Mouse (Mus musculus): ENCODE measurements at regions not wholly inside any gene's neighbourhood (a gene's known extent, or its start where the extent isn't known, plus 50 kb on each side); places are given as distances from the start of the nearest gene placed in this dataset.

GRCm38 (mm10) chr12:82104211-82104610 lies 64.9 kb upstream of the Sipa1l1 start:
- in situ Hi-C loops (cut with MboI; ENCODE audit: low pct_unique_long_range_greater_than_20kb in 1 of 2, low sequenced_read_pairs in 2 of 2, unreplicated experiment in 1 of 2): no loop called here

- in situ Hi-C loops (cut with MboI; ENCODE audit: low pct_unique_long_range_greater_than_20kb in 1 of 2, low sequenced_read_pairs in 2 of 2, unreplicated experiment in 1 of 2): no loop called here
Measured at GRCm38 (mm10) chr12:82105184-82106031, 63.7 kb upstream of the Sipa1l1 start.

GRCm38 (mm10) chr12:82115766-82116165 lies 53.4 kb upstream of the Sipa1l1 start:
- in situ Hi-C loops (cut with MboI; ENCODE audit: low pct_unique_long_range_greater_than_20kb in 1 of 2, low sequenced_read_pairs in 2 of 2, unreplicated experiment in 1 of 2): no loop called here
